Mouse (Mus musculus) hematopoietic stem cell, adult 5-6 weeks (primary cell): ENCODE results near the gene Tap1. TPM values are rescaled to one million over a fixed set of nuclear protein-coding genes. Genes with fewer than 3 reads are reported as not detected.
"Not testable (repeated sequence)": the region's sequence is repeated elsewhere in the genome, so short reads cannot be mapped to it uniquely, and the experiment has no call there.

Experiments
- ATAC-seq, 2 experiments: fragments of 125-278 bp in 1 of 2; replicated peaks in 1 of 2; 2 replicates each; pipeline ENCODE4 v1.8.0; 2016 to 2017; ENCODE audit warnings: inconsistent platforms in 2 of 2, mild to moderate bottlenecking in 2 of 2, moderate number of reproducible peaks in 2 of 2, low read depth in 1 of 2, moderate TSS enrichment in 1 of 2; ENCODE audit not compliant: low FRiP score in 2 of 2, poor library complexity in 2 of 2, severe bottlenecking in 2 of 2, insufficient read depth in 1 of 2, low TSS enrichment in 1 of 2
- total RNA-seq: library from RNA; stranded (forward); fragments of 172-1452, 232-1000 nt; gene quantifications from 2 replicates; pipeline ENCODE4 v1.2.3, GENCODE M21; 2017

Gene Tap1
- total RNA-seq, 1 experiment from 2014 or later, result 164 TPM

- no peak for ATAC-seq
These were observed 26.6 kb downstream of the Tap1 start for GRCm38 (mm10) chr17:34213936-34214335.

- ATAC-seq, result no peak
These were observed 27.8 kb downstream of the Tap1 start for GRCm38 (mm10) chr17:34215176-34215575.

GRCm38 (mm10) chr17:34217216-34217928 is 30.0 kb downstream of the Tap1 start:
- ATAC-seq, result no peak

- ATAC-seq, result no peak
These were observed 30.6 kb downstream of the Tap1 start for GRCm38 (mm10) chr17:34217986-34218385.

GRCm38 (mm10) chr17:34218675-34219074 is 31.3 kb downstream of the Tap1 start:
- 0 out of 4 replicates have a peak, but pooled peaks have one; percentile 17 to 21 for ATAC-seq

GRCm38 (mm10) chr17:34219096-34219495 is 31.7 kb downstream of the Tap1 start:
- ATAC-seq, result 0 out of 4 replicates have a peak, but pooled peaks of 1 of the 2 experiments have one; percentile 39

GRCm38 (mm10) chr17:34219801-34220200 is 32.4 kb downstream of the Tap1 start:
- ATAC-seq, result not testable (repeated sequence)

- not testable (repeated sequence) for ATAC-seq
These were observed 33.0 kb downstream of the Tap1 start for GRCm38 (mm10) chr17:34220401-34220800.

GRCm38 (mm10) chr17:34224816-34225215 is 37.5 kb downstream of the Tap1 start:
- ATAC-seq, result no peak

- ATAC-seq, result no peak
These were observed 38.1 kb downstream of the Tap1 start for GRCm38 (mm10) chr17:34225426-34225825.

GRCm38 (mm10) chr17:34225911-34226310 is 38.6 kb downstream of the Tap1 start:
- ATAC-seq, result not testable (repeated sequence)

- not testable (repeated sequence) for ATAC-seq
These were observed 43.6 kb downstream of the Tap1 start for GRCm38 (mm10) chr17:34230971-34231370.

- not testable (repeated sequence) for ATAC-seq
These were observed 44.7 kb downstream of the Tap1 start for GRCm38 (mm10) chr17:34232021-34232420.

- ATAC-seq, result peak; percentile 89 to 91
These were observed 47.6 kb downstream of the Tap1 start for GRCm38 (mm10) chr17:34234926-34235325.

- no peak for ATAC-seq
These were observed 49.3 kb downstream of the Tap1 start for GRCm38 (mm10) chr17:34236691-34237090.

GRCm38 (mm10) chr17:34237741-34238140 is 50.4 kb downstream of the Tap1 start:
- ATAC-seq, result no peak

- peak; percentile 30 to 44; a peak in 1 of 4 replicates for ATAC-seq
These were observed 51.4 kb downstream of the Tap1 start, which contains the start of gene H2-Ob for GRCm38 (mm10) chr17:34238706-34239105. Gene H2-Ob, plus strand, starts transcription at chr17:34238903.

GRCm38 (mm10) chr17:34239601-34240041 is 52.3 kb downstream of the Tap1 start:
- peak; percentile 57 to 84 for ATAC-seq

- no peak for ATAC-seq
These were observed 53.0 kb downstream of the Tap1 start for GRCm38 (mm10) chr17:34240366-34240765.
